Mouse (Mus musculus) central nervous system, embryonic 14 days (tissue): ENCODE data around the gene Mrps26. TPM values are rescaled to one million over a fixed set of nuclear protein-coding genes. Genes with fewer than 3 reads are reported as not detected.

Source experiments
- polyA plus RNA-seq: library from polyadenylated mRNA; depleted of rRNA; stranded (reverse); fragments of >200 nt; gene quantifications from 2 replicates; pipeline ENCODE4 v1.2.3, GENCODE M21; 2012; rRNA removed

Gene Mrps26
- polyA plus RNA-seq, result 74.1 and 74.6 TPM in 2 replicates

GRCm38 (mm10) chr2:130563212-130564055, at the start of gene Mrps26:
Mrps26 (plus strand) TSS chr2:130563742.

GRCm38 (mm10) chr2:130575873-130576272, 12.3 kb downstream of the Mrps26 start, which contains the start of gene Oxt:
Oxt (plus strand) TSS chr2:130576173.

GRCm38 (mm10) chr2:130582552-130582951, 19.0 kb downstream of the Mrps26 start, which contains the start of gene Avp:
Avp (minus strand) TSS chr2:130582554.

Other genes with a start within 250 kb of the Mrps26 start
- 22.4 and 46.7 TPM in 2 replicates for gene Cpxm1, start 166.2 kb upstream of the Mrps26 start, polyA plus RNA-seq
- gene Gm28372, start 158.5 kb upstream of the Mrps26 start, polyA plus RNA-seq, result not detected in 2 replicates
- not detected in 2 replicates for gene 1700020A23Rik, start 158.5 kb upstream of the Mrps26 start, polyA plus RNA-seq
- not detected in 2 replicates for gene Tmem239, start 157.3 kb upstream of the Mrps26 start, polyA plus RNA-seq
- 160 and 172 TPM in 2 replicates for gene Vps16, start 139.4 kb upstream of the Mrps26 start, polyA plus RNA-seq
- 35.8 and 39.7 TPM in 2 replicates for gene Pced1a, start 139.0 kb upstream of the Mrps26 start, polyA plus RNA-seq
- 120 and 125 TPM in 2 replicates for gene Ptpra, start 113.5 kb upstream of the Mrps26 start, polyA plus RNA-seq
- 0.45 TPM in 1 of 2 replicates, not detected in the other for gene Oxt, start 12.4 kb downstream of the Mrps26 start, polyA plus RNA-seq
- 1.7 and 2.7 TPM in 2 replicates for gene Avp, start 18.8 kb downstream of the Mrps26 start, polyA plus RNA-seq
- 5.3 and 6.4 TPM in 2 replicates for gene Fastkd5, start 66.3 kb downstream of the Mrps26 start, polyA plus RNA-seq
- 9.8 and 9.9 TPM in 2 replicates for gene Ubox5, start 66.3 kb downstream of the Mrps26 start, polyA plus RNA-seq
- 27.5 and 29.7 TPM in 2 replicates for gene Lzts3, start 79.1 kb downstream of the Mrps26 start, polyA plus RNA-seq
- 59.0 and 60.2 TPM in 2 replicates for gene Ddrgk1, start 100.9 kb downstream of the Mrps26 start, polyA plus RNA-seq
- 94.1 and 106 TPM in 2 replicates for gene Itpa, start 103.9 kb downstream of the Mrps26 start, polyA plus RNA-seq
- 2.5 and 2.6 TPM in 2 replicates for gene Slc4a11, start 133.8 kb downstream of the Mrps26 start, polyA plus RNA-seq